Mouse (Mus musculus): ENCODE measurements at regions not wholly inside any gene's neighbourhood (a gene's known extent, or its start where the extent isn't known, plus 50 kb on each side); places are given as distances from the start of the nearest gene placed in this dataset.
A peak's percentile ranks its signal among the peaks of the same experiment; 100 is the strongest.
"Not testable (repeated sequence)": the region's sequence is repeated elsewhere in the genome, so short reads cannot be mapped to it uniquely, and the experiment has no call there.

DNA sequence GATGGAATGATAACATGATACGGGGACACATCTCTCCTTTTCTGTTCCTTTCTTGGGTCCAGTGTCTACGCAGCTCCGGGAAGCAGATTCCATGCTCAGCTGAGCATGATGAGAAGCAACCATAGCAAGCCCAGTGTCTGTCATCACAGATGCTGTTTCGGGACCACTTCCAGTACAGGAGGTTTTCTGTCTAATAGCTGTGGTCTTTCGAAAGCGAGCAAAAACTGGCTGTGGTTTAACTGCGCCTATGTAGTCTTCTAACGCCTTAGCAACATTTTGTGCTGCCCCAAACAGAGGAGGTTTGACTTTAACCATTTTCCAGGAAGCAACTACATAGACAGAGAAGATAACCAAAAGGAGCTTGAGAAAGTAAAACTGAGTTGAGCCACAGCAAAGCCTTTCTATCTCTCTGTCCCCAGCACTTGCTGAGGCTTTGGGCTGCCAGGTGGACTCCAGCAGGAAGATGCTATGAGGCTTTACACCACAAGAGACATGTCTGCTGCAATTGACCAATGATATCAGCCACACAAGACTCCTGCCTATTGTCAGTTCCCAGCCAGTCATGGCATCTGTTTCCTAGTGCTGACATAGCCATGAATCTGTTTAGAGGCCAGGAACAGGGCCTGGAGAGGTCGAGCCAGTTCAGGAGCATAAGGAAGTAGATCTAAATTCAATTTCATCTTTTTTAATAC, 95.1 kb downstream of the Stard3nl start:
- not testable (repeated sequence) for DNase-seq (ENCODE audit: low spot score in 2 of 2)

- DNase-seq (ENCODE audit: low spot score in 2 of 2), result no peak
Measured at GRCm38 (mm10) chr13:19296325-19296724, 99.3 kb downstream of the Stard3nl start.

DNA sequence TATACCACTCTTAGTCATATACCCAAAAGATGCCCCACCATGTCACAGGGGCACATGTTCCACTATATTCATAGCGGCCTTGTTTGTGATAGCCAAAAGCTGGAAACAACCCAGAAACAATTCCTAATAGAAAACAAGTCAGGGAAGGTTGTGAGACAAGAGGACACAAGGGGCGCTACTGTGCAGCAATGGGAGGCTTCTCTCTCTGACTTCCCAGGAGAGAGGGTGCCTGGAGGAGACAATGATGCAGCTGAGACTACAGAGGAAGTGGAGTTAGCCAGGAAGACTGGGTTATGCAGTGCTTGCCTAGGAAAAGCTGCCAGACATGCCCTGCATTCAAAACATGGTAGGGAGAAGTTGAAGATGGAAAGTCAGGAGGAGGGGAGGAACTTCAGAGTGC, 102.6 kb downstream of the Stard3nl start:
- DNase-seq (ENCODE audit: low spot score in 2 of 2), result no peak

DNA sequence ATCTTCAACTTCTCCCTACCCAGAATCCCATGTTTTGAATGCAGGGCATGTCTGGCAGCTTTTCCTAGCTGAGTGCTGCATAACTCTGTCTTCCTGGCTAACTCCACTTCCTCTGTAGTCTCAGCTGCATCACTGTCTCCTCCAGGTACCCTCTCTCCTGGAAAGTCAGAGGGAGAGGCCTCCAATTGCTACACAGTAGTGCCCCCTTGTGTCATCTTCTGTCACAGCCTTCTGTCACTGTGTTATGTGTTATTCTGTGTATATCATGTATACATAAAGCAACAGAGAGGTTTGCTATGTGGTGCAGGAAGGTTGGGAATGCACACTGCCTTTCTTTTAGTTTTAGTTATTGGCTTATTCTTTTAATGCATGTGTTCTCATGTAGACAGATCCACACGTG, 112.4 kb downstream of the Stard3nl start:
- DNase-seq (ENCODE audit: low spot score in 2 of 2), result no peak

DNA sequence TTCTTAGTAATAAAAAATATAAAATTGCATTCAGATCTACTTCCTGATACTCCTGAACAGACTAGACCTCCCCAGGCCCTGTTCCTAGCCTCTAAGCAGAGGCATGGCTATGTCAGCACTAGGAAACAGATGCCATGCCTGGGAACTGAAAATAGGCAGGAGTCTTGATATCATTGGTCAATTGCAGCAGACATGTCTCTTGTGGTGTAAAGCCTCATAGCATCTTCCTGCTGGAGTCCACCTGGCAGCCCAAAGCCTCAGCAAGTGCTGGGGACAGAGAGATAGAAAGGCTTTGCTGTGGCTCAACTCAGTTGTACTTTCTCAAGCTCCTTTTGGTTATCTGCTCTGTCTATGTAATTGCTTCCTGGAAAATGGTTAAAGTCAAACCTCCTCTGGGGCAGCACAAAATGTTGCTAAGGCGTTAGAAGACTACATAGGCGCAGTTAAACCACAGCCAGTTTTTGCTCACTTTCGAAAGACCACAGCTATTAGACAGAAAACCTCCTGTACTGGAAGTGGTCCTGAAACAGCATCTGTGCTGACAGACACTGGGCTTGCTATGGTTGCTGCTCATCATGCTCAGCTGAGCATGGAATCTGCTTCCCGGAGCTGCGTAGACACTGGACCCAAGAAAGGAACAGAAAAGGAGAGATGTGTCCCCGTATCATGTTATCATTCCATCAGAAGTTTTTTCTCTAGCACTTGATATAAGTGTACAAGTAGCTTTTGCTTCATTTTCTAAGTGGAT, 122.9 kb downstream of the Stard3nl start:
- DNase-seq (ENCODE audit: low spot score in 2 of 2), result not testable (repeated sequence)

GRCm38 (mm10) chr13:19264996-19265395, 130.6 kb downstream of the Stard3nl start:
- not testable (repeated sequence) for DNase-seq (ENCODE audit: low spot score in 2 of 2)

- not testable (repeated sequence) for DNase-seq (ENCODE audit: low spot score in 2 of 2)
Measured at GRCm38 (mm10) chr13:19246558-19246957, 149.0 kb downstream of the Stard3nl start.

GRCm38 (mm10) chr13:19242580-19242979, 153.0 kb downstream of the Stard3nl start:
- DNase-seq (ENCODE audit: low spot score in 2 of 2), result not testable (repeated sequence)

GRCm38 (mm10) chr13:19236340-19236739, 159.3 kb downstream of the Stard3nl start:
- DNase-seq (ENCODE audit: low spot score in 2 of 2), result peak; percentile 8 to 12

GRCm38 (mm10) chr13:19234700-19235374, 160.8 kb downstream of the Stard3nl start:
- no peak for DNase-seq (ENCODE audit: low spot score in 2 of 2)

DNA sequence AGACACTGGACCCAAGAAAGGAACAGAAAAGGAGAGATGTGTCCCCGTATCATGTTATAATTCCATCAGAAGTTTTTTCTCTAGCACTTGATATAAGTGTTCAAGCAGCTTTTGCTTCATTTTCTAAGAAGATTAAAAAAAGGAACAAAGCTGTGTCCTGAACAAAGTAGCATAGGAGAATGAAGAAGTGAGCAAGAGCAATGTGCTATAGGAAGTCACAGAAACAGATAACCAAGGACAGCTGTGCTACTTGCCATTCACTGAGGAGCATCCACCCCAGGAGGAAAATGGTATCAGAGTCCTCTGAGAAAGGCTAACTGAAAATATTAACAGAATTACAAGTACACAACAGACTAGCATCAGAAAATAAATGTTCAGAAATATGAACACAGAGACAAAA, 175.6 kb downstream of the Stard3nl start:
- DNase-seq (ENCODE audit: low spot score in 2 of 2), result not testable (repeated sequence)

- not testable (repeated sequence) for DNase-seq (ENCODE audit: low spot score in 2 of 2)
Measured at GRCm38 (mm10) chr13:19219383-19219991, 176.1 kb downstream of the Stard3nl start.

GRCm38 (mm10) chr13:19204669-19205068, 190.9 kb downstream of the Stard3nl start:
- no peak for DNase-seq (ENCODE audit: low spot score in 2 of 2)

DNA sequence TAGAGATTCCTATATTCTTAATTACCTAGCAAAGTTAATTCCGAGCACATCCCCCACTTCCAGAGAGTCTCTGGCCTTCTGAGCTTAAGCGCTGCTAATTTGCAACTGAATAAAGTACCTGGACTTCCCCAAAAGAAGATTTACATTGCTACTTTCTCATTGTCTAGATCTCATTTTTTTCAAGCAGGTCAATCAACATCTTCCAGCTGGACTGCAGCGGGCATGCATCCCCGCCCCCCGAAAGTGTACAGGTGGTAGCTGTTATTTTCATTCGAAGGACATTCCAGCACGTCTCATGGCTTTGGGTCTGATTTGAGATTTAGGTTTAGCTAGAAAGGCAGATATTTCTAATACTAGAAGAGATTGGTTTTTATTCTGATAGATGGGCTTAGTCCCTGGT, 193.3 kb downstream of the Stard3nl start:
- not testable (repeated sequence) for DNase-seq (ENCODE audit: low spot score in 2 of 2)

Data from left cerebral cortex, adult 18-20 months (tissue).